Mouse (Mus musculus) embryonic fibroblast, embryonic 13.5 days (primary cell): ENCODE results near the gene Thnsl2.

Experiments
- CTCF ChIP-seq: IDR thresholded peaks from 2 replicates; pipeline ENCODE4 v1.5.1; 2011; ENCODE audit warnings: mild to moderate bottlenecking, control low read depth, low read length, moderate library complexity, borderline replicate concordance; ENCODE audit not compliant: insufficient read depth
- POLR2A ChIP-seq: IDR thresholded peaks from 2 replicates; pipeline ENCODE4 v1.6.1; 2011; ENCODE audit warnings: low read depth, mild to moderate bottlenecking, control low read depth, low read length, moderate library complexity

DNA sequence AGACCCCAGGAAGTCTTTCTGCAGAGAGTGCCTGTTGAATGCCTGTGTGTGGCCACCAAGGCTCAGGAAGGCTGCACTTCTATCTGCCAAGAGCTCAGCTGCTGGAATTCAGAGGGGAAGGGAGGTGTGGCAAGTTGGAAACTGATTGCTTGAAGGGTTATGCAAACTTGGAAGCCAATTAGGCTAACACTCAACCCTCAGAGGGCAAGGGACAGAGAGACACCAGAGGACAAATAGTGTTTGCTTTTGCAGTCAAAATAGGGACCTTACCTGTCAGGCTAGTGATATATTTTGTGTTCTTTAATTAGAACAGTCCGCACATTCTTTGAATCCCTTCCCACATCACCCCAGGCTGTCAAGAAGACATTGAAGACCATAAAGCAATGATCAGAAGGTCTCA lies 45.3 kb upstream of the Thnsl2 start:
- TF ChIP-seq POLR2A, result no peak
- no peak for TF ChIP-seq CTCF
